Mouse (Mus musculus) CD4-positive helper T cell, adult 2 months (primary cell): ENCODE results near the gene Larp1.
"Not testable (repeated sequence)": the region's sequence is repeated elsewhere in the genome, so short reads cannot be mapped to it uniquely, and the experiment has no call there.

Source experiments
- DNase-seq: peaks from one replicate; pipeline ENCODE4 v3.0.0-alpha.2; 2012; ENCODE audit warnings: low read depth, missing footprints, low spot score

Gene Larp1

DNA sequence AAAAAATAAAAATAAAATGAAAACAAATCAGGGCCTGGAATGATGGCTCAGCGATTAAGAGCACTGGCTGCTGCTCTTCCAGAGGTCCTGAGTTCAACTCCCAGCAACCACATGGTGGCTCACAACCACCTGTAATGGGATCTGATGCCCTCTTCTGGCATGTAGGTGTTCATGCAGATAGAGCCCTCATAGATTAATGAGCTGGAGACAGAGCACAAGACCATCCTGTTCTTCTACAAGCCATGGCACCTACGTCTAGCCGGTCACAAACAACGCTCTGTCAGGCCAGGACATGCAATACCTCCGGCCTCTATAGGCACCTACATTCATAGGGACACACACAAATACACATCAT, 89.5 kb downstream of the Larp1 start:
- DNase-seq: not testable (repeated sequence)

DNA sequence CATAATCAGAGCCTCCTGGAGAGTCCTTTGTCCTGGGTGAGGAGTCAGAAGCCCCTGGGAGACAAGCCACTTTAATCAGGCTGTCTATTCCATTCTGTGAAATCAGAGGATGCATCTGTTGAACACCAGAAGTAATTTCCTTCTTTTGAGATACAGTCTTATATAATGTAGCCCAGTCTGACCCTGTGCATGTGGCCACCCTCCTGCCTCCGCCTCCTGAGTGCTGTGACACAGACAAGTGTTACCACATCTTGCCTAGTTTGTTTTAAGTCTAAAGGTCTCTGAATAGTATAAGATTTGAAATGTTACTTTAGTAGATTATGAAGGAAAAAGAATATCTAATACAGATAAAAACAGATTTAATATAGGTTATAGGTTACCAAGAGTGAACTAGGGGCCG, 91.1 kb downstream of the Larp1 start:
- no peak for DNase-seq

DNA sequence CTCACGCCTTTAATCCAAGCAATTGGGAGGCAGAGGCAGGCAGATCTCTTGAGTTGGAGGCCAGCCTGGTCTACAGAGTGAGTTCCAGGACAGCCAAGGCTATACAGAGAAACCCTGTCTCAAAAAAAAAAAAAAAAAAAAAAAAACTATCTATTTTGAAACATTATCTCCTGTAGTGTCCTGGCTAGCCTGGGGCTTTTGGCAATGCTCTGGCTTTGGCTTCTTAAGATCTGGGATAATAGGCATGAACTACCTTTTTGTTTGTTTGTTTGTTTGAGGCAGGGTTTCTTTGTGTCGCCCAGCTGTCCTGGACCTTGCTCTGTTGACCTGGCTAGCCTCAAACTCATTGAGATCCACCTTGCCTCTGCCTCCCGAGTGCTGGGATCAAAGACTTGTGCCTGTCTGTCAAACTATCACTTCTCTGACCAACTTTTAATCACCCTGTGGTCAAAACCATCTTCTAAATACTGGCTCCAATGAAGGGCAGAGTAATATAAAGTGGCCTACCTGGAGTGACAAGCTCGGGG, 92.4 kb downstream of the Larp1 start:
- DNase-seq: no peak

DNA sequence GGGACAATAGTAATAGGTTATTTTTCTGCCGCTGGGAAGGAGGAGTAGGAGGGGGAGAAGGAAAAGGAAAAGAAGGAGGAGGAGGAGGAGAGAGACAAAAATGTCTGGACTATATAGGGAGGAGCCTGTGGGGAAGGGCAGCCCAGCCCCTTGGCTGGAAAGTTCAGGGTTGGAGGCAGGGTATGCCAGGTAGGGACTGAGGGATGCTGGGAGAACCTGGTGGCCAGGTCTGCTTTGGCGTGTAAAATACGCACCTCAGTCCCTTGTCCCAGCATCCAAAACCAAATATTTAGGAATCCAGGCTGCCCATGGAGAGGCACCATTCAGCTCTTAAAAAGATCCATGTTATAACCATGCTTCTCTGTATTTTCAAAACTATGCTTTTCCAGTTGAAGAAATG, 93.3 kb downstream of the Larp1 start:
- DNase-seq: no peak

DNA sequence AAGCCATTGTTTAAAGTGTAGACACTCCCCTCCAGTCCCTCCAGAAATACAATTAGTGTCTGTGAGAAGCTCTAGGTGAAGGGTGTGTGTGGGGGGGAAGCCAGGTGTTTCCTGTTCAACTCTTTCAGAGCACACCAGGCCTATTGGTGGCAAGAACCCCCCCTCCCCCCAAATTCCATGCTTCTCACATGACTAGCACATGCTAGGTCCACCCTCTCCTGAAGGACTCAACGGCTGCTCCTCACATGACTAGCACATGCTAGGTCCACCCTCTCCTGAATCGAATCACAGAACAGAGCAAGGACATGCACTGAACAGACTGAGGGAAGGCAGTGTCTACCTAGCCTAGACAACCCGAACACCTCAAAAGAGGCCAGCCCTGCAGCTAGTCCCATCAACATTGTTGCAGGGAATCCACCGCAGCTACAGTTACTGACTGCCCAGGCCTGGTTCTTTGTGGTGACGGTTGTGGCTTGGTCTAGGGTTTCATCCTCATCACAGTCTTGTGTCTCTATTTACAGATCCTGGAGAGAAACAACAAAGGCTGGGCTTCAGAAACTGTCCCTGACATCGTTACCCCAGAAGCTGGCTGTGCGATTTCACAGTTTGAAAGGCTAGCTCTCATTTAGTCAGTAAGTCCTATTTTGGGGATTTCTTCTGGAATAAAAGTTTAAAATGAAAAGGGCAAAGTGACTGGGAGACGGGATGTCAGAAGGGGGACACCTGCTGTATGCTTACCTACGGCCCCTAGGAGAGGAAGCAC, 93.9 kb downstream of the Larp1 start:
- peak; percentile 65 for DNase-seq

DNA sequence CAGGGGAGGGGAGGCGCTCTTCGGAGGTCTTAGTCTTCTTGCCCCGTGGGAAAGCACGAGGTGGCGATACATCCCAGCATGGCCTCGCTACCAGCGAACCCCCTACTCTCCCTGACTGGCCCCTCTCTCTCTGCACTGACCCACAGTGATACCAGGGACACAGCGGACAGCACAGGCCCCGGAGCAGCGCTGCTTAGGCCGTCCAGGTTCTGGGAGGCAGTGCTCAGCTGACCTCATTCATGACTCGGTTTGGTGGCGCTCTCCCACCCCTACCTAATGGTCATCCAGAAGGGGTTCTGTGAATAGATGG, 94.4 kb downstream of the Larp1 start:
- no peak for DNase-seq

DNA sequence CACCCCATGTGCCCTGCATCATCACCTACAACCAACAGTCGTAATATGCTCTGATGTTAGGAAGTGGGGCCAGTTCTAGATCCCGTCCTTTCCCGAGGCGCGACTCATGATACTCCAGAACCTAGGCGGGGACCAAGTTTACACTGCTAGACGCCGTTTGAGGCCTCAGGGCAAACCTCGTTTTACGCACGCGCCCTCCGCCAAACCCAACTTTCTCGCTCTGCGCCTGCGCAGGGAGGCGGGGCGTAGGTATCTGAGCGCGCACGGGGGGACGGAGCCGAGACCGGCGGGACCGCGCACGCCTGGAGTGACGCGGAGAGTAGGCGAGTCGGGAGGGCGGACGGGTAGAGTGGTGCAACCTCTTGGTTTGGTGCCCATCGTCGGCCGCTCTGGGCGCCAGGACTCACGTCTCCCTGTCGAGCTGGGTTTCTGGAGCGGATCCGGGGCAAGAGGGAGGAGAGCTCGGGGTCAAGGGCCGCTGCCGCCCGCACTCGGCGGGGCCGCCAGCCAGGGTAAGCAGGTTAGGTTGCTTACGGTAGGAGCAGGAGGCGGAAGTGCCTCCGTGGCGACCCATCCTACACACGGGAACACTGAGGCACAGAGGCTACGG, 94.9 kb downstream of the Larp1 start, which contains the start of gene Cnot8:
Cnot8 (plus strand) TSS at position 457 of the 610 bp plus-strand sequence.
- peak; percentile 98 for DNase-seq

DNA sequence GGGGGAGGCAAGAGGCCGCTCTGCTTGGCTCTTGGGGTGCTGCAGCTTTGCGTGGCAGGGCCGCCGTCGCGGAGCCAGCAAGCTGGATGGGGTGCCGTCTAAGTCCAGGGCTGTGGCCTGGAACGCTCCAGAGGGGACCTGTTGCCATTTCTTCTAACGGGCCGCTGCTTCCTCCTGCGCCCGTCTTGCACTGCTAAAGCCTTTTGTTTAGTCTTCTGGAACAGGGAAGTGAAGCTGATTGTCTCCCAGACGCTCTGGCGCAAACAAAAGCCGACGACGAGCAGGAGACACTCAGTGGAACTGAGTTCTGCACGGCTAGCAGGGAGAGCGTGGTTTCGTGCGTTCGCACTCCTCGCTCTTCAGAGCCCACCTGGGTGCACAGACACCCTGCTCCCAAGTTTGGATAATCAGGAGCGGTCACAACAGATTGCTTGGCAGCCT, 95.5 kb downstream of the Larp1 start:
- no peak for DNase-seq

DNA sequence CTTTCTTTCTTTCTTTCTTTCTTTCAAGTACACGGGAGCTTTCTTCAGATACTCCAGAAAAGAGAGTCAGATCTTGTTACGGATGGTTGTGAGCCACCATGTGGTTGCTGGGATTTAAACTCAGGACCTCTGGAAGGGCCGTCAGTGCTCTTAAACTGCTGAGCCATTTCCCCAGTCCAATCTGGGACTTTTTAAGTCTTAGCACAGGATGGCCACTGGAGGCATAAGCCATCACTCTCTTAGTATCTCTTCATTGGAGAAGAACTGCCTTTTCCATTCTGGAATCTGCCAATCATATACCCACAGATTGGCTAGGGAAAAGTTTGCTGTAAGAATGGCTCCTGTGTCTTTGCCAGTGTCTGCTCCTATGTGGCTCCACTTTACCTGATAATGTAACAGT, 98.1 kb downstream of the Larp1 start:
- DNase-seq: no peak

DNA sequence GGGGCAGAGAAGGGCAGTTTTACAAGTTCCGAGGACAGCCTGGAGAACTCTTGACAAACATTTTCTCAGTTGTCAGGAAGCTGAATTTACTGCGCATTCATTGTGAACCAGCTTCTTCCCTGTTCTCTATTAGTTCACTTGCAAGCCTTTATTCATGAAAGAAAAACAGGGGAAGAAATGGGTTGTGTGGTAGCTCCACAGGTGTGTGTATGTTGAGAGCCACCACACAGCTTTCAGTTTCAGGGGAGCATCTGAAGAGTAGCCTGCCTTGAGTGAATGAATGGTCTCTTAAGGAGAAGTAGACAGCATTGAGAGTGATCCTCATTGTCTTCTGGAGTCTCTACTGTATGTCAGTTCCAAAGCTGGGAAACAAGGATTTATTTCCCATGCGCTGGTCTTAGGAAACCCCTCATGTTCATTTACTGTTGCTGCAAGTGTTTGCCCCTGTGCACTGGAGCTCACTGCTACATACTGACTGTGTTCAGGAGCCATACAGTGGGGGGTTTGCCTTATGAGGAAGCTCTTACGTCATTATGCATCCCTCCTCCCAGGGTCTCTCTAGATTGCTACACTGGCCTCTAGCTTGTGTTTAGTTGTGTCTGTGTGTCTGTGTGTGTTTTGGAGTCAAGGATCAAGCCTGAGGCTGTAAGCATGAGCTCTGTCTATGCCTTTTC, 98.9 kb downstream of the Larp1 start:
- DNase-seq: no peak
